Mouse (Mus musculus) MEL (cell line): ENCODE results near the gene Wdr70. TPM values are rescaled to one million over a fixed set of nuclear protein-coding genes. Genes with fewer than 3 reads are reported as not detected.

Experiments
- DNase-seq: peaks from one replicate; pipeline ENCODE4 v3.0.0; 2011; ENCODE audit warnings: low read depth, low spot score
- H3K27ac ChIP-seq: 2 replicates; pipeline ENCODE4 v1.5.1; 2012; ENCODE audit warnings: low read depth, mild to moderate bottlenecking, control low read depth, low read length, moderate library complexity; ENCODE audit not compliant: control insufficient read depth
- H3K27me3 ChIP-seq, 2 experiments: fragments of 150-350 bp in 1 of 2; sonication (generic) in 1 of 2; 2 replicates each; pipeline ENCODE4 v1.6.1; 2012; ENCODE audit warnings: low read length in 2 of 2, mild to moderate bottlenecking in 2 of 2, improper control_type of control experiment in 1 of 2, moderate library complexity in 1 of 2; ENCODE audit not compliant: insufficient read depth in 2 of 2, control insufficient read depth in 1 of 2
- H3K36me3 ChIP-seq, 2 experiments: 2 replicates each; pipeline ENCODE4 v1.6.1; 2012 to 2014; ENCODE audit warnings: low read length in 2 of 2, improper control_type of control experiment in 1 of 2, inconsistent platforms in 1 of 2, mild to moderate bottlenecking in 1 of 2; ENCODE audit not compliant: insufficient read depth in 2 of 2, control insufficient read depth in 1 of 2
- H3K4me1 ChIP-seq, 2 experiments: fragments of 150-350 bp in 1 of 2; sonication (generic) in 1 of 2; 2 replicates each; pipeline ENCODE4 v1.6.1; 2012; ENCODE audit warnings: low read length in 2 of 2, improper control_type of control experiment in 1 of 2, mild to moderate bottlenecking in 1 of 2; ENCODE audit not compliant: insufficient read depth in 2 of 2, control insufficient read depth in 1 of 2
- H3K4me3 ChIP-seq, 2 experiments: fragments of 150-350 bp in 1 of 2; sonication (generic) in 1 of 2; 2 replicates each; pipeline ENCODE4 v1.5.1; 2012; ENCODE audit warnings: low read depth in 2 of 2, low read length in 2 of 2, mild to moderate bottlenecking in 2 of 2, moderate library complexity in 2 of 2, control low read depth in 1 of 2, improper control_type of control experiment in 1 of 2; ENCODE audit not compliant: control insufficient read depth in 1 of 2, insufficient read depth in 1 of 2
- H3K79me2 ChIP-seq: 2 replicates; pipeline ENCODE4 v1.6.1; 2012; ENCODE audit warnings: mild to moderate bottlenecking, low read length, moderate library complexity; ENCODE audit not compliant: control insufficient read depth, poor library complexity, insufficient read depth
- H3K9ac ChIP-seq: 2 replicates; pipeline ENCODE4 v1.6.1; 2012; ENCODE audit warnings: low read depth, mild to moderate bottlenecking, control low read depth, low read length, moderate library complexity; ENCODE audit not compliant: control insufficient read depth, poor library complexity, severe bottlenecking
- H3K9me3 ChIP-seq: fragments of 150-350 bp; sonication (generic); replicated peaks from 2 replicates; pipeline ENCODE4 v1.6.1; 2012; ENCODE audit warnings: mild to moderate bottlenecking, low read length, improper control_type of control experiment, moderate library complexity; ENCODE audit not compliant: insufficient read depth
- CHD2 ChIP-seq: IDR thresholded peaks from 2 replicates; pipeline ENCODE4 v1.6.1; 2011; ENCODE audit warnings: low read length, improper control_type of control experiment
- CTCF ChIP-seq, 3 experiments: IDR thresholded peaks in 2 of 3; conservative IDR thresholded peaks in 1 of 3; 2 replicates each; pipeline ENCODE4 v1.5.1; 2011 to 2012; ENCODE audit warnings: low read length in 3 of 3, low read depth in 2 of 3, mild to moderate bottlenecking in 2 of 3, improper control_type of control experiment in 1 of 3, inconsistent platforms in 1 of 3, mixed read lengths in 1 of 3, moderate library complexity in 1 of 3; ENCODE audit not compliant: control insufficient read depth in 1 of 3, insufficient read depth in 1 of 3, poor library complexity in 1 of 3, severe bottlenecking in 1 of 3
- E2F4 ChIP-seq: IDR thresholded peaks from 2 replicates; pipeline ENCODE4 v1.6.1; 2011; ENCODE audit warnings: low read depth, low read length, improper control_type of control experiment, borderline replicate concordance
- ELF1 ChIP-seq: IDR thresholded peaks from 2 replicates; pipeline ENCODE4 v1.6.1; 2014; ENCODE audit warnings: low read depth, mild to moderate bottlenecking, inconsistent platforms, low read length, improper control_type of control experiment, moderate library complexity
- ETS1 ChIP-seq: IDR thresholded peaks from 2 replicates; pipeline ENCODE4 v1.6.1; 2012; ENCODE audit warnings: low read depth, mild to moderate bottlenecking, inconsistent platforms, low read length, improper control_type of control experiment, moderate library complexity
- GATA1 ChIP-seq: IDR thresholded peaks from 2 replicates; pipeline ENCODE4 v1.6.1; 2011; ENCODE audit warnings: low read depth, low read length, improper control_type of control experiment
- HCFC1 ChIP-seq: IDR thresholded peaks from 2 replicates; pipeline ENCODE4 v1.6.1; 2012; ENCODE audit warnings: low read depth, mild to moderate bottlenecking, inconsistent platforms, low read length, improper control_type of control experiment, moderate library complexity
- JUND ChIP-seq: IDR thresholded peaks from 2 replicates; pipeline ENCODE4 v1.6.1; 2011; ENCODE audit warnings: low read depth, mild to moderate bottlenecking, improper control_type of control experiment, low read length
- MAFK ChIP-seq: IDR thresholded peaks from 2 replicates; pipeline ENCODE4 v1.6.1; 2011; ENCODE audit warnings: low read depth, mild to moderate bottlenecking, low read length, improper control_type of control experiment, borderline replicate concordance
- MAX ChIP-seq: IDR thresholded peaks from 2 replicates; pipeline ENCODE4 v1.6.1; 2011; ENCODE audit warnings: low read length, improper control_type of control experiment
- MAZ ChIP-seq: IDR thresholded peaks from 2 replicates; pipeline ENCODE4 v1.6.1; 2012; ENCODE audit warnings: low read depth, mild to moderate bottlenecking, inconsistent platforms, low read length, improper control_type of control experiment
- MEF2A ChIP-seq: IDR thresholded peaks from 2 replicates; pipeline ENCODE4 v1.6.1; 2014; ENCODE audit warnings: low read depth, mild to moderate bottlenecking, inconsistent platforms, low read length, improper control_type of control experiment; ENCODE audit not compliant: poor library complexity, insufficient replicate concordance, severe bottlenecking; ENCODE audit errors: extremely low read depth
- MYC ChIP-seq: IDR thresholded peaks from 2 replicates; pipeline ENCODE4 v1.6.1; 2011; ENCODE audit warnings: low read depth, mild to moderate bottlenecking, low read length, improper control_type of control experiment, moderate library complexity
- NRF1 ChIP-seq: IDR thresholded peaks from 2 replicates; pipeline ENCODE4 v1.6.1; 2014; ENCODE audit warnings: low read depth, mild to moderate bottlenecking, inconsistent platforms, low read length, improper control_type of control experiment, moderate library complexity; ENCODE audit not compliant: poor library complexity, insufficient read depth, severe bottlenecking
- POLR2A ChIP-seq, 2 experiments: IDR thresholded peaks; 2 replicates each; pipeline ENCODE4 v1.6.1; 2011 to 2012; ENCODE audit warnings: low read length in 2 of 2, mild to moderate bottlenecking in 2 of 2, control low read depth in 1 of 2, improper control_type of control experiment in 1 of 2, low read depth in 1 of 2, moderate library complexity in 1 of 2; ENCODE audit not compliant: control insufficient read depth in 1 of 2, insufficient read depth in 1 of 2, poor library complexity in 1 of 2
- POLR2AphosphoS2 ChIP-seq: IDR thresholded peaks from 2 replicates; pipeline ENCODE4 v1.6.1; 2011; ENCODE audit warnings: low read length, improper control_type of control experiment
- RAD21 ChIP-seq: IDR thresholded peaks from 2 replicates; pipeline ENCODE4 v1.6.1; 2011; ENCODE audit warnings: mild to moderate bottlenecking, low read depth, low read length, improper control_type of control experiment
- RCOR1 ChIP-seq: IDR thresholded peaks from 2 replicates; pipeline ENCODE4 v1.6.1; 2012; ENCODE audit warnings: low read depth, mild to moderate bottlenecking, inconsistent platforms, low read length, improper control_type of control experiment
- SIN3A ChIP-seq: IDR thresholded peaks from 2 replicates; pipeline ENCODE4 v1.6.1; 2012; ENCODE audit warnings: low read length, improper control_type of control experiment, inconsistent platforms
- SMC3 ChIP-seq: IDR thresholded peaks from 2 replicates; pipeline ENCODE4 v1.6.1; 2011; ENCODE audit warnings: low read depth, low read length, improper control_type of control experiment
- TBP ChIP-seq: IDR thresholded peaks from 2 replicates; pipeline ENCODE4 v1.8.0; 2011; ENCODE audit warnings: low read depth, low read length, improper control_type of control experiment
- USF2 ChIP-seq, 2 experiments: IDR thresholded peaks; 2 replicates each; pipeline ENCODE4 v1.6.1; 2011 to 2012; ENCODE audit warnings: improper control_type of control experiment in 2 of 2, low read length in 2 of 2, borderline replicate concordance in 1 of 2, inconsistent platforms in 1 of 2, low read depth in 1 of 2, mild to moderate bottlenecking in 1 of 2; ENCODE audit not compliant: insufficient read depth in 1 of 2
- ZKSCAN1 ChIP-seq: IDR thresholded peaks from 2 replicates; pipeline ENCODE4 v1.6.1; 2012; ENCODE audit warnings: low read depth, mild to moderate bottlenecking, inconsistent platforms, low read length, improper control_type of control experiment, moderate library complexity
- ZMIZ1 ChIP-seq: IDR thresholded peaks from 2 replicates; pipeline ENCODE4 v1.6.1; 2012; ENCODE audit warnings: low read depth, mild to moderate bottlenecking, inconsistent platforms, low read length, improper control_type of control experiment, moderate library complexity
- polyA plus RNA-seq, 2 experiments: library from polyadenylated mRNA; stranded (reverse) in 1 of 2; unstranded in 1 of 2; fragments of >175 nt in 1 of 2; fragments of >200 nt in 1 of 2; gene quantifications; 2 replicates each; pipeline versions ENCODE4 v1.2.1 to v1.2.4; 2012; ENCODE audit warnings: low replicate concordance in 2 of 2, low read depth in 1 of 2; ENCODE audit not compliant: insufficient read length in 2 of 2, insufficient read depth in 1 of 2, missing spikeins in 1 of 2
- total RNA-seq: library from RNA; depleted of rRNA; stranded (reverse); fragments of 300-350 nt; gene quantifications from 2 replicates; pipeline ENCODE4 v1.2.3, GENCODE M21; 2012

Gene Wdr70
- total and polyA plus RNA-seq, 3 experiments = 40.7 to 48.8 TPM; not detected in 1

GRCm38 (mm10) chr15:8090685-8091084, 8.3 kb downstream of the Wdr70 start:
- H3K27ac ChIP-seq = no peak overlapping the region
- H3K79me2 ChIP-seq = peaks cover under 1% of the 10 kb centered on the region
- H3K36me3 ChIP-seq = peaks cover 0 to 13% of the 10 kb centered on the region in 2 experiments; a peak in 2 of 4 replicates
- no peaks in the 10 kb centered on the region for H3K4me1 ChIP-seq
- H3K9ac ChIP-seq = no peak overlapping the region
- no peak overlapping the region for H3K4me3 ChIP-seq
- TF ChIP-seq ETS1 (no peak), SIN3A (no peak), POLR2AphosphoS2 (no peak), ZMIZ1 (no peak), TBP (no peak), CTCF (IDR thresholded peaks at IDR 0.05 in 2 of 3, conservative IDR thresholded peaks at IDR 0.05 in 1 of 3; ENCODE audit: control insufficient read depth in 1 of 3, insufficient read depth in 1 of 3, low read depth in 2 of 3, low read length in 3 of 3, poor library complexity in 1 of 3, severe bottlenecking in 1 of 3) (no peak), CHD2 (no peak), MAZ (no peak), MEF2A (no peak), MYC (no peak)
- no peaks in the 10 kb centered on the region for H3K9me3 ChIP-seq
- H3K27me3 ChIP-seq = no peaks in the 10 kb centered on the region
- no peak for DNase-seq

- no peak for DNase-seq
- H3K27me3 ChIP-seq = no peaks in the 10 kb centered on the region
- H3K27ac ChIP-seq = no peak overlapping the region
- no peak overlapping the region for H3K9ac ChIP-seq
- TF ChIP-seq HCFC1 = no peak
- TF ChIP-seq ZMIZ1 = no peak
- no peak for TF ChIP-seq ELF1
- no peak for TF ChIP-seq RAD21
- no peak for TF ChIP-seq SMC3
- no peak for TF ChIP-seq NRF1
- TF ChIP-seq CTCF (IDR thresholded peaks at IDR 0.05 in 2 of 3, conservative IDR thresholded peaks at IDR 0.05 in 1 of 3; ENCODE audit: control insufficient read depth in 1 of 3, insufficient read depth in 1 of 3, low read depth in 2 of 3, low read length in 3 of 3, poor library complexity in 1 of 3, severe bottlenecking in 1 of 3) = no peak
- no peak for TF ChIP-seq MAX
- TF ChIP-seq E2F4 = no peak
- TF ChIP-seq POLR2A (IDR thresholded peaks at IDR 0.05; ENCODE audit: control insufficient read depth in 1 of 2, insufficient read depth in 1 of 2, low read depth in 1 of 2, low read length in 2 of 2, poor library complexity in 1 of 2) = no peak
- no peak for TF ChIP-seq MAFK
- no peak for TF ChIP-seq USF2 (IDR thresholded peaks at IDR 0.05; ENCODE audit: borderline replicate concordance in 1 of 2, insufficient read depth in 1 of 2, low read depth in 1 of 2, low read length in 2 of 2)
- TF ChIP-seq RCOR1 = no peak
- TF ChIP-seq MYC = no peak
- TF ChIP-seq GATA1 = no peak
- no peak for TF ChIP-seq ZKSCAN1
- TF ChIP-seq MEF2A = no peak
- no peak for TF ChIP-seq JUND
- H3K36me3 ChIP-seq = peaks cover 0 to 13% of the 10 kb centered on the region in 2 experiments; a peak in 2 of 4 replicates
- no peaks in the 10 kb centered on the region for H3K4me1 ChIP-seq
- H3K4me3 ChIP-seq = no peak overlapping the region
- H3K79me2 ChIP-seq = no peaks in the 10 kb centered on the region
- H3K9me3 ChIP-seq = no peaks in the 10 kb centered on the region
These were observed 10.3 kb downstream of the Wdr70 start for GRCm38 (mm10) chr15:8088715-8089114.
